Mouse (Mus musculus) MEL (cell line): Measurements from ENCODE around the gene Col15a1. TPM values are rescaled to one million over a fixed set of nuclear protein-coding genes. Genes with fewer than 3 reads are reported as not detected.

Source experiments
- DNase-seq: peaks from one replicate; pipeline ENCODE4 v3.0.0; 2011; ENCODE audit warnings: low read depth, low spot score
- H3K27ac ChIP-seq: 2 replicates; pipeline ENCODE4 v1.5.1; 2012; ENCODE audit warnings: low read depth, mild to moderate bottlenecking, control low read depth, low read length, moderate library complexity; ENCODE audit not compliant: control insufficient read depth
- H3K27me3 ChIP-seq, 2 experiments: fragments of 150-350 bp in 1 of 2; sonication (generic) in 1 of 2; 2 replicates each; pipeline ENCODE4 v1.6.1; 2012; ENCODE audit warnings: low read length in 2 of 2, mild to moderate bottlenecking in 2 of 2, improper control_type of control experiment in 1 of 2, moderate library complexity in 1 of 2; ENCODE audit not compliant: insufficient read depth in 2 of 2, control insufficient read depth in 1 of 2
- H3K36me3 ChIP-seq, 2 experiments: 2 replicates each; pipeline ENCODE4 v1.6.1; 2012 to 2014; ENCODE audit warnings: low read length in 2 of 2, improper control_type of control experiment in 1 of 2, inconsistent platforms in 1 of 2, mild to moderate bottlenecking in 1 of 2; ENCODE audit not compliant: insufficient read depth in 2 of 2, control insufficient read depth in 1 of 2
- H3K4me1 ChIP-seq, 2 experiments: fragments of 150-350 bp in 1 of 2; sonication (generic) in 1 of 2; 2 replicates each; pipeline ENCODE4 v1.6.1; 2012; ENCODE audit warnings: low read length in 2 of 2, improper control_type of control experiment in 1 of 2, mild to moderate bottlenecking in 1 of 2; ENCODE audit not compliant: insufficient read depth in 2 of 2, control insufficient read depth in 1 of 2
- H3K4me3 ChIP-seq, 2 experiments: fragments of 150-350 bp in 1 of 2; sonication (generic) in 1 of 2; 2 replicates each; pipeline ENCODE4 v1.5.1; 2012; ENCODE audit warnings: low read depth in 2 of 2, low read length in 2 of 2, mild to moderate bottlenecking in 2 of 2, moderate library complexity in 2 of 2, control low read depth in 1 of 2, improper control_type of control experiment in 1 of 2; ENCODE audit not compliant: control insufficient read depth in 1 of 2, insufficient read depth in 1 of 2
- H3K79me2 ChIP-seq: 2 replicates; pipeline ENCODE4 v1.6.1; 2012; ENCODE audit warnings: mild to moderate bottlenecking, low read length, moderate library complexity; ENCODE audit not compliant: control insufficient read depth, poor library complexity, insufficient read depth
- H3K9ac ChIP-seq: 2 replicates; pipeline ENCODE4 v1.6.1; 2012; ENCODE audit warnings: low read depth, mild to moderate bottlenecking, control low read depth, low read length, moderate library complexity; ENCODE audit not compliant: control insufficient read depth, poor library complexity, severe bottlenecking
- H3K9me3 ChIP-seq: fragments of 150-350 bp; sonication (generic); replicated peaks from 2 replicates; pipeline ENCODE4 v1.6.1; 2012; ENCODE audit warnings: mild to moderate bottlenecking, low read length, improper control_type of control experiment, moderate library complexity; ENCODE audit not compliant: insufficient read depth
- CHD1 ChIP-seq: IDR thresholded peaks from 2 replicates; pipeline ENCODE4 v1.6.1; 2012; ENCODE audit warnings: low read depth, mild to moderate bottlenecking, inconsistent platforms, low read length, improper control_type of control experiment
- E2F4 ChIP-seq: IDR thresholded peaks from 2 replicates; pipeline ENCODE4 v1.6.1; 2011; ENCODE audit warnings: low read depth, low read length, improper control_type of control experiment, borderline replicate concordance
- ETS1 ChIP-seq: IDR thresholded peaks from 2 replicates; pipeline ENCODE4 v1.6.1; 2012; ENCODE audit warnings: low read depth, mild to moderate bottlenecking, inconsistent platforms, low read length, improper control_type of control experiment, moderate library complexity
- GABPA ChIP-seq: IDR thresholded peaks from 2 replicates; pipeline ENCODE4 v1.6.1; 2012; ENCODE audit warnings: low read depth, mild to moderate bottlenecking, inconsistent platforms, low read length, improper control_type of control experiment, moderate library complexity
- GATA1 ChIP-seq: IDR thresholded peaks from 2 replicates; pipeline ENCODE4 v1.6.1; 2011; ENCODE audit warnings: low read depth, low read length, improper control_type of control experiment
- HCFC1 ChIP-seq: IDR thresholded peaks from 2 replicates; pipeline ENCODE4 v1.6.1; 2012; ENCODE audit warnings: low read depth, mild to moderate bottlenecking, inconsistent platforms, low read length, improper control_type of control experiment, moderate library complexity
- KAT2A ChIP-seq: conservative IDR thresholded peaks from 2 replicates; pipeline ENCODE4 v1.6.1; 2012; ENCODE audit warnings: low read depth, low read length, improper control_type of control experiment, inconsistent platforms
- MEF2A ChIP-seq: IDR thresholded peaks from 2 replicates; pipeline ENCODE4 v1.6.1; 2014; ENCODE audit warnings: low read depth, mild to moderate bottlenecking, inconsistent platforms, low read length, improper control_type of control experiment; ENCODE audit not compliant: poor library complexity, insufficient replicate concordance, severe bottlenecking; ENCODE audit errors: extremely low read depth
- NELFE ChIP-seq: IDR thresholded peaks from 2 replicates; pipeline ENCODE4 v1.6.1; 2011; ENCODE audit warnings: low read depth, low read length, improper control_type of control experiment
- NRF1 ChIP-seq: IDR thresholded peaks from 2 replicates; pipeline ENCODE4 v1.6.1; 2014; ENCODE audit warnings: low read depth, mild to moderate bottlenecking, inconsistent platforms, low read length, improper control_type of control experiment, moderate library complexity; ENCODE audit not compliant: poor library complexity, insufficient read depth, severe bottlenecking
- POLR2AphosphoS5 ChIP-seq: IDR thresholded peaks from 2 replicates; pipeline ENCODE4 v1.6.1; 2012; ENCODE audit warnings: low read depth, borderline replicate concordance, mild to moderate bottlenecking, inconsistent platforms, low read length, moderate library complexity, mixed read lengths
- RCOR1 ChIP-seq: IDR thresholded peaks from 2 replicates; pipeline ENCODE4 v1.6.1; 2012; ENCODE audit warnings: low read depth, mild to moderate bottlenecking, inconsistent platforms, low read length, improper control_type of control experiment
- TBP ChIP-seq: IDR thresholded peaks from 2 replicates; pipeline ENCODE4 v1.8.0; 2011; ENCODE audit warnings: low read depth, low read length, improper control_type of control experiment
- USF2 ChIP-seq, 2 experiments: IDR thresholded peaks; 2 replicates each; pipeline ENCODE4 v1.6.1; 2011 to 2012; ENCODE audit warnings: improper control_type of control experiment in 2 of 2, low read length in 2 of 2, borderline replicate concordance in 1 of 2, inconsistent platforms in 1 of 2, low read depth in 1 of 2, mild to moderate bottlenecking in 1 of 2; ENCODE audit not compliant: insufficient read depth in 1 of 2
- polyA plus RNA-seq, 2 experiments: library from polyadenylated mRNA; stranded (reverse) in 1 of 2; unstranded in 1 of 2; fragments of >175 nt in 1 of 2; fragments of >200 nt in 1 of 2; gene quantifications; 2 replicates each; pipeline versions ENCODE4 v1.2.1 to v1.2.4; 2012; ENCODE audit warnings: low replicate concordance in 2 of 2, low read depth in 1 of 2; ENCODE audit not compliant: insufficient read length in 2 of 2, insufficient read depth in 1 of 2, missing spikeins in 1 of 2
- total RNA-seq: library from RNA; depleted of rRNA; stranded (reverse); fragments of 300-350 nt; gene quantifications from 2 replicates; pipeline ENCODE4 v1.2.3, GENCODE M21; 2012

The Col15a1 gene
- total and polyA plus RNA-seq, 3 experiments = 2.2 to 2.6 TPM; not detected in 1

DNA sequence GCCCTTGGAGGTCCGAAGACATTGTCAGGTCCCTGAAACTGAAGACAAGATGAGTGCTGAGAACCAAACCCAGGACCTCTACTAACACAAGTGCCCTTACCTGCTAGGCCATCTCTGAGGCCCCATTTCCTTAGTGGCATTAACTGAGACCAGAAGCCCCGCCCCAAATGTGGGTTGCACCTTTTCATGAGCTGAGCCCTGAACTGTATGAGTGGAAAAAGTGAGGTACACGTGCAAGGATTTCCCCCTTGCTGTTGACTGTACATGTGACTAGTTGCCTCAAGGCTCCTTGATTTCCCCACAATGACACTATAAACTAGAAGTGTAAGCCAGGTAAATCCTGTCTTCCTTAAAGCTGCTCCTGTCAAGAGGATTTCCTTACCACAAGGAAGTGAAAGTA, 114.4 kb downstream of the Col15a1 start:
- Histone ChIP-seq H3K9ac (no peak overlapping the region), H3K27me3 (no peaks in the 10 kb centered on the region), H3K36me3 (peaks cover 0 to 5% of the 10 kb centered on the region in 2 experiments; a peak in 2 of 4 replicates), H3K79me2 (no peaks in the 10 kb centered on the region), H3K4me3 (no peak overlapping the region), H3K27ac (no peak overlapping the region), H3K9me3 (no peaks in the 10 kb centered on the region), H3K4me1 (peaks cover 3 to 21% of the 10 kb centered on the region in 2 experiments; a peak in 2 of 4 replicates)
- TF ChIP-seq GATA1 = no peak
- no peak for TF ChIP-seq POLR2AphosphoS5
- no peak for TF ChIP-seq NRF1
- TF ChIP-seq E2F4 = no peak
- TF ChIP-seq USF2 (IDR thresholded peaks at IDR 0.05; ENCODE audit: borderline replicate concordance in 1 of 2, insufficient read depth in 1 of 2, low read depth in 1 of 2, low read length in 2 of 2) = no peak
- no peak for TF ChIP-seq GABPA
- no peak for TF ChIP-seq CHD1
- no peak for TF ChIP-seq NELFE
- TF ChIP-seq KAT2A = no peak
- TF ChIP-seq MEF2A = no peak
- DNase-seq = no peak

DNA sequence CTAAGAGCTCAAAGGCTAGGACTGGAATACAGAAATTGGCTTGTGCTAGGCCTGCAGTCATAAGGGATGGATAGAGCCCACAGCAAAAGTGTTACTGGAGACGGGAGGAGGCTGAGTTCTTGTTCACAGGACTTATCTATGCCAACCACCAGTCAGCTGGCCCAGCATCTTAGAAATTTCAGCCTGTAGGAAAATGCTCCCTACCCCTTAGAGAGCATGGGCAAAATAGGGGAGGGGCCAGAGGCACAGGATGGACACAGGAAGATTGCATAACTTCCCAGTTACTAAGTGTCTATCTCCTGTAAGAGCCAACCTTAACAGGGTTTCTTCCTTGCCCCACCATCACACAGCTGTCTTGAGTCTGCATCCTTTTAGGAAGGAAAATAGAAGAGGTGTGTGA, 116.2 kb downstream of the Col15a1 start:
- Histone ChIP-seq H3K9ac (no peak overlapping the region), H3K27me3 (peaks cover 2 to 3% of the 10 kb centered on the region in 2 experiments; a peak in 3 of 4 replicates), H3K4me1 (peaks cover 3 to 16% of the 10 kb centered on the region in 2 experiments; a peak in 2 of 4 replicates), H3K9me3 (no peaks in the 10 kb centered on the region), H3K79me2 (no peaks in the 10 kb centered on the region), H3K27ac (no peak overlapping the region), H3K36me3 (peaks cover 0 to 5% of the 10 kb centered on the region in 2 experiments; a peak in 2 of 4 replicates), H3K4me3 (no peak overlapping the region)
- TF ChIP-seq ETS1 (no peak), HCFC1 (no peak)
- DNase-seq = no peak

DNA sequence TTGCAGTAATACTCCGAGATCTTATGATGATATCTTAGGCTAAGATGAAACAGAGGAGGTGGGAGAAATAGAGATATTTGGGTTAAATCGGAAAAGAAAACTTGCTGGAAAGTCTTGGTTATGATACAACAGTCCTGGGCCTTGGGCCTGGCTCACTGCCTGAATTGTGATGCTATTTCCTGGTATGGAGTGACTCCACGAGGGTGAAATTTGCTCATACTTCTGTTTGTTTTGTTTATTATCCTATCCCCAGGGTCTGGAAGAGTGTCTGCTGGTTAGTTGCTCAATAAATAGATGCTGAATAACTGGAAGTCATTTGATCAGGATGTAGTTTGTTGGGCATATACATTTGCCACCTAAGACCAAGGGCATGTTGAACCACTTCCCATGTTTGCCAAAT, 119.8 kb downstream of the Col15a1 start:
- Histone ChIP-seq H3K4me1 (no peaks in the 10 kb centered on the region), H3K9me3 (no peaks in the 10 kb centered on the region), H3K36me3 (no peaks in the 10 kb centered on the region), H3K4me3 (no peak overlapping the region), H3K27ac (no peak overlapping the region), H3K79me2 (no peaks in the 10 kb centered on the region)
- TF ChIP-seq RCOR1 (no peak), TBP (no peak), POLR2AphosphoS5 (no peak)
- TF ChIP-seq, all 39 proteins: peak for 0
- no peak overlapping the region for H3K9ac ChIP-seq
- H3K27me3 ChIP-seq = peaks cover 5 to 11% of the 10 kb centered on the region in 2 experiments
- DNase-seq = no peak
